Mouse (Mus musculus): Measurements from ENCODE around the gene Col4a2.
A peak's percentile ranks its signal among the peaks of the same experiment; 100 is the strongest.
"Not testable (repeated sequence)": the region's sequence is repeated elsewhere in the genome, so short reads cannot be mapped to it uniquely, and the experiment has no call there.

Col4a2 gene

DNA sequence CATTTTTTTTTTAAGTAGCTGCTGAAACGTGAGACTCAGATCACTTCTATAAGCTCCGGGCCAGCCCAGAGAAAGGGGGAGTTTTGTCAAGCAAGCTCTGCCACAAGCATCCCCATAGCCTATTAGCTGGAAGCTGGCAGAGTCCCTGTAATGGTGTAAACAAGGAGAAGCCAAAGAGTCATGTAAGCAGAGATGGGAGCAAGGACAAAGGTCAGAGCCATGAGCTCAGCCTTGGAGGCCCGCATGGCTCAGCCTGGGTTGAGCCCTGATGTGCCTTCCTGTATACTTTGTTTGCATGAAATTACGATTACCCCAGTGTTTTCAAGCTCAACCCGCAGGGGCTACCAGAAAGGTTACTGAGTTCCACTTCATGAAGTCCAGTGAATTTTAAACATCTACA is 146.4 kb downstream of the Col4a2 start:
- no peak for DNase-seq (ENCODE audit: low read depth, low spot score)

DNA sequence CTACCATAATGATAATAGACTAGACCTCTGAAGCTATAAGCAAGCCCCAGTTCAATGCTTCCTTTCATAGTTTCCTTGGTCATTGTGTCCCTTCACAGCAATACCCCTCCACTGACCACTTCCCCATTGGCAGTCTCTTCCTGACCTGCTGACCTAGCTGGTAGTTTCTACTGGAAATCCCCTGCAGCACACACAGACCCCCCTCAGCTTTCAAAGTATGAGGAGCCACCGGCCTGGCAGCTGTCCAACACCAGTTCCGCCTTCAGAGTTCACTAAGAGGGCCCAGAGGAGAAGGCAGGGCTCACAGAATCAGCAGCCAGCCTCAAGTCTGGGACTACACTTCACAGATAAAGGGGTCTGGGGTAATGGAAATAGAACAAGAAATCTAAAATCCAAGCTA is 148.3 kb downstream of the Col4a2 start:
- peak; percentile 24 for DNase-seq (ENCODE audit: low read depth, low spot score)

DNA sequence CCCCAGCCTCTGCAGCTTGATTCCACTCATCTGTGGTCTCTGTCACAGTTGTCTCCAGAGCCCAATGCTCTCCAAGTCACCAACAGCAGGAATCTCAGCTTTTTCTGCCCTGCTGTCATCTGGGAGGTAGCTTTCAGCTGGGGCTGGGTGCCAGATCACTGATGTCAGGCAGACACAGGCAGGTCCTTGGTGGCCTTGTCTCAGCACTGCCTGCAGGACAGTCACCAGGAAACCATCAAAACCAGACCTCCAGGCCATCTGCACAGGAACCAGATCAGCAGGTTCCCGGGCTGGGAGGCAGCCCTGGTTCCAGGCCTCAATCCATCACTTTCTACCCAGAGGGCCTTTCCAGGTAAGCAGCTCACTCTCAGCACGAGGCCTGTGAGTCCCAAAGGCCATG is 149.2 kb downstream of the Col4a2 start:
- no peak for DNase-seq (ENCODE audit: low read depth, low spot score)

GRCm38 (mm10) chr8:11462641-11463040 is 150.0 kb downstream of the Col4a2 start:
- DNase-seq (ENCODE audit: low read depth, low spot score) = no peak

GRCm38 (mm10) chr8:11463541-11463888 is 150.9 kb downstream of the Col4a2 start:
- DNase-seq (ENCODE audit: low read depth, low spot score) = no peak

GRCm38 (mm10) chr8:11463889-11464706 is 151.5 kb downstream of the Col4a2 start:
- no peak for DNase-seq (ENCODE audit: low read depth, low spot score)

GRCm38 (mm10) chr8:11464707-11464964 is 152.0 kb downstream of the Col4a2 start:
- DNase-seq (ENCODE audit: low read depth, low spot score) = no peak

DNA sequence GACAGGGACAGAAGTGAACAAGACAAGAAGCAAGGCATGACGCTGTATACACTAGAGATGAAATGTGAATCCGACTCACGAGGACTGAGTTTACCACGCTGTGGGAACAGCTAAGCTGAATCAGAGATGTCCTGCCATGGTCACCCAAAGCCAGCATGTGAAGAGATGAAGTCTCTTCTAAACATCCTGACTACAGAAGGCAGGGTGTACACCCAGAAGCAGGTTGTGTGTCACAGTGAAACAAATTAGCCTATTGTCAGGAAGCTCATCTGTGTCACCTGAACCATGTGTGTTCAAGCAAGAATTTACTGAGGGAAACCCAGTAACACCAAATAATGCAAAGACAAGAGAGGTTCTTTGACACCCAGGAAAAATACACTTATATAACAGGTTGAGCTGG is 153.0 kb downstream of the Col4a2 start:
- no peak for DNase-seq (ENCODE audit: low read depth, low spot score)

DNA sequence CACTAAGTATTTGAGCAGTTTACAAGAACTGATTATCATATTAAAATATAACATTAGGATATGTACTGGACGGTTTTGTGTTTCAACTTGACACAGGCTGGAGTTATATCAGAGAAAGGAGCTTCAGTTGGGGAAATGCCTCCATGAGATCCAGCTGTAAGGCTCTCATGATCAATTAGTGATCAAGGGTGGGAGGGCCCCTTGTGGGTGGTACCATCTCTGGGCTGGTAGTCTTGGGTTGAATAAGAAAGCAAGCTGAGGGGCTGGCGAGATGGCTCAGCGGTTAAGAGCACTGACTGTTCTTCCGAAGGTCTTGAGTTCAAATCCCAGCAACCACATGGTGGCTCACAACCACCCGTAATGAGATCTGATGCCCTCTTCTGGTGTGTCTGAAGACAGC is 153.9 kb downstream of the Col4a2 start:
- DNase-seq (ENCODE audit: low read depth, low spot score) = not testable (repeated sequence)

GRCm38 (mm10) chr8:11469095-11469494 is 156.5 kb downstream of the Col4a2 start:
- no peak for DNase-seq (ENCODE audit: low read depth, low spot score)

DNA sequence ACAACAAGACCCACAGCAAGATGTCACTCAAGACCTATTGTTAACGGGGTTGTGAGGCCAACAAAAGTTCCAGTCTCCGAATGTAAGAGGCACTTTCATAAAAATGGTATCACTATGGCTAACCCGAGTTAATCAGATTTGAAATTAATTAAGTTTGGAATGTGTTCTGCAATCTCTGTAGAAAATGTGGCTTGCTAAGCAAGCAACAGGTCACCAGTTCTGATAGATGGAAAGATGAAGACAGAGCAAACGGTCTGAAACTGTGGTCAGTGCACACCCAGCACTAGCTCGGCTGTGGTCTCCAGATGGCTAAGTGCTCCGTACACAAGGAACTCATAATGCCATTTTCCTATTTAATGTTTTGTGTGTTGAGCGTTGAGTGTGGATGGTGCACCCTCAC is 158.1 kb downstream of the Col4a2 start:
- no peak for DNase-seq (ENCODE audit: low read depth, low spot score)

- no peak for DNase-seq (ENCODE audit: low read depth, low spot score)
These were observed 158.7 kb downstream of the Col4a2 start for GRCm38 (mm10) chr8:11471309-11471708.

DNA sequence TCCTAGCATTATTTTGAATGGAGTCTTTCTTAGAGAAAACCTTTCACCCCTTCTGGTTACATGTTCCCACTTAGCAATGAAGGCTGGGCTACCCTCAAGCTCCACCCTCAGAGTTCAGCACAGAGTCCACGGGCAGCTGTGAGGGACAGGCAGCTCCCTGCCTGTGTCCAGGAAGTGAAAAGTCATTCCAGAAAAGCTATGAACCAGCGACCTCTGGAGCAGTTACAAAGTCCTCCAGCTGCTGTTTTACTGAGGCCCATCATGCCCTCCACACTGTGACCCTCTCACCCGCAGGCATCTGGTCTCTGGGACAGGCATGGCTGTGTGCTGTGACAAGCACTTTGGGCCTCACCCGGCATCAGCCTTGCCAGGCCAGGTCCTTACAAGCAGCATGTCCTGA is 160.5 kb downstream of the Col4a2 start:
- DNase-seq (ENCODE audit: low read depth, low spot score) = no peak

GRCm38 (mm10) chr8:11475397-11475796 is 162.8 kb downstream of the Col4a2 start:
- DNase-seq (ENCODE audit: low read depth, low spot score) = no peak

DNA sequence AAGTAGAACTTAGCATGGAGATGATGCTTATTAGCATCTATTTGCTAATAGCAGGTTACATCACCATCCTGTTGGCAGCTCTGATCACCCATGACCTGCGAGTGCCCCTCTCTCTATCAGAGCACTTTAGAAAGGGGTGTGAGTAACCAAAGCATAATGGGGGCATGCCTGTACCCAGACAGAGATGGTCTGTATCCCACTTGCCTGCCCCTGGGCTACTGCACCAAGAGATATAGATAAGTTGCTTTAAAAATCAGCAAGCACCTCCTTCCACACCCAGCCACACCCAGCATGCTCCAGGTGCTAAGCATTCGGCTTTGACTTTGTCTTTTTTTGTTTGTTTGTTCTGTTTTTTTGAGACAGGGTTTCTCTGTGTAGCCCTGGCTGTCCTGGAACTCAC is 163.3 kb downstream of the Col4a2 start:
- DNase-seq (ENCODE audit: low read depth, low spot score) = no peak

GRCm38 (mm10) chr8:11476338-11477177 is 164.0 kb downstream of the Col4a2 start:
- DNase-seq (ENCODE audit: low read depth, low spot score) = no peak

DNA sequence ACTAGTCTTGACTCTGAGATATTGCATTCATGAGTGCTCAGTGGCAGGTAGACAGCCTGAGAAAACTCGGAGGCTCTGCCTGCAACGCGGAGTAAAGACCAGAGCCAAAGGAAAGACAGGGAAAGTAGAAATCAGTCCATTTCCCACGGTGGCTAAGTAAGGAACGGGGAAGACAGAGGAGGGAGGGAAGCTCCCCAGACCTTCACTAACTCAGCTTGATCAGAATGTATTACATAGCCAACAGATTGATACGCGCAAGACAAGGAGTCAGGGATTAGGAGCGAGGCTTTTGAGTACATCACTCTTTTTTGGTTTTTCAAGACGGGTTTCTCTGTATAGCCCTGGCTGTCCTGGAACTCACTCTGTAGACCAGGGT is 164.6 kb downstream of the Col4a2 start:
- DNase-seq (ENCODE audit: low read depth, low spot score) = no peak

DNA sequence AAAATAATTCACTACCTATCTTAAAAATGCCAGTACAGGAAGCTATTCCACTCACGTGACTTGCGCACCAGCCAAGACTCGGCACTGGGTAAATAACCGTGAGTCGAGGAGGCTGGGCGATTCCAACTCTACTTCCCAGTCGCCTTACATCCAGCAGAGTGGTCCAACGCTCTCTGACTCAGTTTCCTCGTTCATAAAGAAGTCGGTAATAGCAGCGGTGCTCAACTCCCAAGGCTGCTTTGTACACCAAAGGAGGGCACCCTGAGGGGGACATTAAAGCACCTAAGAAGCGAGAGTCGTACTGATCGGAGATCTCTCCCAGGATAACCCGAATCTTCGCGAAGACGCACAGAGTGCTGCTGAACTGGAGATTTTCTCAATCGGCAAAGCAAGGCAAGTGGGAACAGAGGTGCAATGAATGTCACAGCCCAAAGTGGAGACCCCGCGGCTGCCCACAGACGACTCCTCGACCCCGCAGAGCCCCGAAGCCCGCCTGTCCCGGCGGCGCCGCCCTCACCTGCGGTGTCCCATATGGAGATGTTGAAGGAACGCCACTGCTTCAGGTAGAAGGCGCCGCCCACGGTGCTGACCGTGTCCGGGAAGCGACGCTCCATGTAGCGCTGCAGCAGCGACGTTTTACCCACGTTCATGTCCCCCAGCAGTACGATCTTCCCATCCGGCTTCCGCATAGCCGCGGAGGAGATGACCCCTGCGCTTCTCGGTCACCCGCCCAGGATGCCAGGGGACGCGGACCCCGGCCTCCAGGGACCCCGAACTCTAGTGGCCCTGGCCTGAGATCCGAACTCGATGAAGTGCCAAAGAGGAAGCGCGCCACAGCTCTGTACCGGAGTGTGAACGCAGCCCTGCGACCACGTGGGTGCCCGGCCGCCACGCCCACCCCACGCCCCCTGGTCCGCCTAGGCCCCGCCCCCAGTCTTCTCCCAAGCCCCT is 165.5 kb downstream of the Col4a2 start, which contains the start of gene Rab20:
Gene Rab20, minus strand, starts transcription at position 900 of the 951 bp plus-strand sequence.
- DNase-seq (ENCODE audit: low read depth, low spot score) = no peak

DNA sequence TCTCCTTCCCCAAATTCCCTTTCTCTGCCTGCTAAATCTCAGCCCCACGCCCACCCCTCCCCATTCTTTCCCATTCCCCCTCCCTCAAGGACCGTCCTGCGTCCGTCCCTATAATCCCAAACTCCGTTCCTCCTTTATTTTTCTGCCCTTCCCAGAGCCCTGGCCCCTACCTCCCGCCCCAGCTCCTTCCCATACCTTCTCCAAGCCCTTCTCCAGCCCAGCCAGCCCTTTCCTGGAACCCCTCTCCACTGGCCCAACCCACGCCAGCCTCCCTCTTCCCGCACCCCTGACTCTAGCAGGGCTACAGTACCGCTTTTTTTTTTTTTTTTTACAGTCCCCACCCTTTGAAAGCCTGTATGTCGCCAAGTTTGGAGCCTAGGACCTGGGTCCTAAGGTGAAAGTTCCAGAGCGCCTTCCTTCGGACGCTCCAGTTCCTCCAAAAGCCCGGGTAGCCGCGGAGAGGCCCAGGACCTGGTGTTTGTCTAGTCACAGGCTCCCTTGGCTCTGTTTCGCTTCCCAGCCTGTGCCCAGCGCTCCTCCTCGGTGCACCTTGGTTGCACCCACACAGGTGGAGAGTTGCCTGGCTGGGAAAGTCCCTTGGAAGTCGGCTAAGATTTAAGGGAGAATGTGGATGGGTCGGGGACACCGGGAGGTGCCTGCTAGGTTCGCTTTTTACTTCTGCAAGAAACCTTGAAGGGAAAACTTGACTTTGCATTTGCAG is 166.4 kb downstream of the Col4a2 start:
- DNase-seq (ENCODE audit: low read depth, low spot score) = no peak

DNA sequence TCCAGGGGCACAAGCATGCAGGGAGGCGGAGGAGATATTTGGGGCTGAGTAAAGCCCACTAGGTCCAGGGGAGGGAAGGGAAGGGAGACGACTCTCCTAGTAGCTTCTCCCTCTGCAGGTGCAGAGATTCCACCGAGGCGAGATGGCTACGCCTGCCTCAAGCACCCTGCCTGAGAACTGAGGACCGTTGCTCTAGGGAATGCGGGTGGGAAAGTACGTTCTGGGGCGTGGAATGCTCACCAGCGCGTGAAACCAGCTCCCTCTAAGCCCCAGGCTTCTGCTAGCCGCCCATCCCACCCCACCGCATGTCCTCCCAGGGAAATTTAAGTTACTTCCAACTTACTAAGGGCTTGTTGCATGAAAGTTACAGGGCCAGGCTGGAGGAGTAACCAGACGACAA is 167.0 kb downstream of the Col4a2 start:
- no peak for DNase-seq (ENCODE audit: low read depth, low spot score)

DNA sequence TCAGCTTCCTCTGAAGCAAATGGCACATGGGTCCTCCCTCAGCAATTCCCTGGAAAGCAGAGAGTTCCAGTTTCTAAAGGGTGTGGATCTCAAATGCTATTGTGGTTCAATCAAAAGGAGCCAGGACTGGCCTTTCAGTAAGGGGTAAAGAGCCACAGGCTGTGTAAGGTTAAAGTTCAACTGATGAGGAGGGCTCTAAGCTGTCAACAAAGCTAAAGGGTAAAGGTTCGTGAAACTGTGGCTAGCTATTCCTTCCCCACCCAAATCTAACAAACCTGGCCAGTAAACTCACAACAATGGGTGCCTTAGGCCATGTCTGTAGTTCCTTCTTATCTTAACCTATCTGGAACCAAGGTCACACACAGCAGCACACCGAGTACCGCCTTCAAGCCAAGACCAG is 169.3 kb downstream of the Col4a2 start:
- DNase-seq (ENCODE audit: low read depth, low spot score) = no peak
